Mouse (Mus musculus) limb, embryonic 11.5 days (tissue): ENCODE measurements around the gene Zswim8. TPM values are rescaled to one million over a fixed set of nuclear protein-coding genes. Genes with fewer than 3 reads are reported as not detected.
A peak's percentile ranks its signal among the peaks of the same experiment; 100 is the strongest.

Experiments
- ATAC-seq: fragments of 200-750 bp; cut with Nextera tagmentation; 2 replicates; pipeline ENCODE4 v1.8.0; 2017; ENCODE audit warnings: low read depth; ENCODE audit not compliant: insufficient number of reproducible peaks, low FRiP score, low TSS enrichment
- DNase-seq: peaks from one replicate; pipeline ENCODE4 v3.0.0-alpha.2; 2015; ENCODE audit warnings: low spot score
- H3K27ac ChIP-seq: fragments of 300-500 bp; sonication (generic); replicated peaks from 2 replicates; pipeline ENCODE4 v1.5.1; 2014; ENCODE audit warnings: low read depth, mild to moderate bottlenecking, low read length
- H3K27me3 ChIP-seq: fragments of 300-500 bp; sonication (generic); 2 replicates; pipeline ENCODE4 v1.6.1; 2014; ENCODE audit warnings: mild to moderate bottlenecking, low read length, mixed read lengths; ENCODE audit not compliant: control insufficient read depth, insufficient read depth
- H3K36me3 ChIP-seq: fragments of 300-500 bp; sonication (generic); 2 replicates; pipeline ENCODE4 v1.6.1; 2014; ENCODE audit warnings: mild to moderate bottlenecking, low read length, moderate library complexity, mixed read lengths; ENCODE audit not compliant: control insufficient read depth, insufficient read depth
- H3K4me1 ChIP-seq: fragments of 300-500 bp; sonication (generic); 2 replicates; pipeline ENCODE4 v1.6.1; 2014; ENCODE audit warnings: low read length, mixed read lengths; ENCODE audit not compliant: control insufficient read depth, insufficient read depth
- H3K4me2 ChIP-seq: fragments of 300-500 bp; sonication (generic); 2 replicates; pipeline ENCODE4 v1.6.1; 2014; ENCODE audit warnings: low read depth, mild to moderate bottlenecking, moderate library complexity; ENCODE audit not compliant: severe bottlenecking
- H3K4me3 ChIP-seq: fragments of 300-500 bp; sonication (generic); 2 replicates; pipeline ENCODE4 v1.5.1; 2014; ENCODE audit warnings: low read depth, low read length
- H3K9ac ChIP-seq: fragments of 300-500 bp; sonication (generic); 2 replicates; pipeline ENCODE4 v1.6.1; 2014; ENCODE audit warnings: mild to moderate bottlenecking, low read length
- H3K9me3 ChIP-seq: fragments of 300-500 bp; sonication (generic); 2 replicates; pipeline ENCODE4 v1.6.1; 2016; ENCODE audit warnings: low read length; ENCODE audit not compliant: control insufficient read depth
- WGBS: fragments of 180-500 bp; shearing (Covaris S2); extraction: QIAGEN DNeasy Blood & Tissue Kit; methylation state at CpG from one replicate; pipeline ENCODE4 v1.1.7; 2014; 5-methylcytosine and 5-hydroxymethylcytosine counted together
- polyA plus RNA-seq: library from polyadenylated mRNA; unstranded; fragments of >200 nt; fragmentation: Nextera tagmentation; extraction: Ambion mirVana; gene quantifications from 2 replicates; pipeline ENCODE4 v1.2.1, GENCODE M21; 2014

Gene Zswim8
- polyA plus RNA-seq, 1 experiment from 2014 or later = 28.0 TPM

DNA sequence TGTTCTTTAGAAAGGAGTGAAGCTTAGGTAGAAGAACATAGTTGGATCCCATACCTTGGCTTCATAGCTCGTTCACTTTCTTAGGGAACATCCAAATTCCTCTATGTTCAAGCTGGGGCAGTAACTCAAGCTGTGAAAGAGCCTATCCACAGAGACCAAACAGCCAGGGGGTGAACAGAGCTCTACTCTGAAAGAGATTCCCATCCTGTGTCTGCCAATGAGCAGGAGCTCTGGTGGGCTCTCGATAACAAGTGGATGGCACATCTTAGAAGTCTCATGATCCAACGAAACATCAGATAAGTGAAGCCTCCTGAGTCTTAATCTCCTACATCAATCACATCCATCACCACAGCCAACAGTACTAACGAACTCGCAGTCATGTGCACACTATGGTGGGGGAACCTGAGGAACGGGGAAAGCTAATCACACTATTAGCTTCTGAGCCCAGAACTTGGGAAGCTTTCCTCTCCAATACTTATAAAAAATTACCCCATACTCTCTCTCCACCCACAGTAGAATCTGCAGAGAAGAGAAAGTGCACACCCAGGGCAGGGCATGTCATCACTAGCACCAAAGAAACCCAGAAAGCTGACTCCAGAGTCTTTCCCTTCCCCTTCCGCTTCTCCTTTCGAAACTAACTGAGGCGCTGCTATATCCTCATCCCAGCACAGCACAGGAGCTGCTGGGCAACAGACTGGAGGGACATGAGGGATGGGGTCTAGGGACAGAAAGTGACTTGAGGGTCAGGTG is 23.7 kb downstream of the Zswim8 start:
- Histone ChIP-seq H3K27me3 (no peaks in the 10 kb centered on the region), H3K4me1 (peaks cover 11% of the 10 kb centered on the region; the same call in 1 of the 2 replicates), H3K4me2 (no peak overlapping the region), H3K36me3 (peaks cover 28% of the 10 kb centered on the region), H3K9ac (no peak overlapping the region), H3K4me3 (no peak overlapping the region), H3K9me3 (no peaks in the 10 kb centered on the region), H3K27ac (no peak overlapping the region)
- ATAC-seq (no peak), DNase-seq (no peak)
- 85% methylated on average over 9 of the region's 9 CpGs for WGBS

DNA sequence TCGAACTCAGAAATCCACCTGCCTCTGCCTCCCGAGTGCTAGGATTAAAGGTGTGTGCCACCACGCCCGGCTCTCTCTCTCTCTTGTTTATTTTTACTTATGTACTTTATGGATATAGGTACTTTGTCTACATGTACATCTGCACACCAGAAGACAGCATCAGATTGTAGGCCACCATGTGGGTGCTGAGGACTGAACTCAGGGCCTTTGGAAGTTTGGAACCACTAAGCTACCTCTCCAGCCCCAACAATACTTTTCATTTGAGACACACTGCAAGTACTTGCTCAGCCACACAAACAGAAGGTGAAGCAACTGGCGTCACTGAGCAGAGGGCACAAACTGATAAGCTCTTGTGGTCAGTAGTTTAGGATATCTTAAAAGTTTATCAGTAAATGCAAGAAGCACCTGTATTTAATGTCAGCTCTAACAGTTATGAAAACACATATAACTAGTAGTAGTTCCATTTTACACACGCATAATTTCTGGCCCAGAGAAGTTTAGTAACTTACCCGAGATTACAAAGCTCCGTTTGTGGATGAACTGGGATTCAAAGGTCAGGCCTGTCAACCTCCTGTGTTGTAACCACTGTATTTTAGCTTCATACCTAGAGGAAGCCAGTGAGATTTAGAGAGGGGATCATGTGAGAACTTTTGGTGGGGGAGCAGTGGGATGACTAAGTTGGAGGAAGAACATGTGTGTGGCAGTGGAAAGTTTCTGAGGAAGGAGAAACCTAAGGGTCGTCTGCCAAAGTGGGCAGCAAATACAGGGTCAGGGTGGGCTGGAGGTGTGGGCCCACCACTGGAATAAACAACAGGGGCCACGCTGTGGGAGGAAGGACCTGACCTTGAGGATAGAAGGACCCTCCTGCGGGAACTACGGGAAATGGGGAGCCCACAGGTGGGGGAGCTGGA is 25.9 kb downstream of the Zswim8 start:
- DNase-seq (no peak), ATAC-seq (no peak)
- Histone ChIP-seq H3K27ac (no peak overlapping the region), H3K27me3 (no peaks in the 10 kb centered on the region), H3K9me3 (no peaks in the 10 kb centered on the region), H3K4me1 (peaks cover 11% of the 10 kb centered on the region; the same call in 1 of the 2 replicates), H3K36me3 (peaks cover 23% of the 10 kb centered on the region; the same call in 1 of the 2 replicates), H3K4me2 (peak overlapping the region; percentile 88), H3K9ac (peak overlapping the region; percentile 89), H3K4me3 (peak overlapping the region; percentile 90)
- WGBS = 50% methylated on average over 12 of the region's 12 CpGs

DNA sequence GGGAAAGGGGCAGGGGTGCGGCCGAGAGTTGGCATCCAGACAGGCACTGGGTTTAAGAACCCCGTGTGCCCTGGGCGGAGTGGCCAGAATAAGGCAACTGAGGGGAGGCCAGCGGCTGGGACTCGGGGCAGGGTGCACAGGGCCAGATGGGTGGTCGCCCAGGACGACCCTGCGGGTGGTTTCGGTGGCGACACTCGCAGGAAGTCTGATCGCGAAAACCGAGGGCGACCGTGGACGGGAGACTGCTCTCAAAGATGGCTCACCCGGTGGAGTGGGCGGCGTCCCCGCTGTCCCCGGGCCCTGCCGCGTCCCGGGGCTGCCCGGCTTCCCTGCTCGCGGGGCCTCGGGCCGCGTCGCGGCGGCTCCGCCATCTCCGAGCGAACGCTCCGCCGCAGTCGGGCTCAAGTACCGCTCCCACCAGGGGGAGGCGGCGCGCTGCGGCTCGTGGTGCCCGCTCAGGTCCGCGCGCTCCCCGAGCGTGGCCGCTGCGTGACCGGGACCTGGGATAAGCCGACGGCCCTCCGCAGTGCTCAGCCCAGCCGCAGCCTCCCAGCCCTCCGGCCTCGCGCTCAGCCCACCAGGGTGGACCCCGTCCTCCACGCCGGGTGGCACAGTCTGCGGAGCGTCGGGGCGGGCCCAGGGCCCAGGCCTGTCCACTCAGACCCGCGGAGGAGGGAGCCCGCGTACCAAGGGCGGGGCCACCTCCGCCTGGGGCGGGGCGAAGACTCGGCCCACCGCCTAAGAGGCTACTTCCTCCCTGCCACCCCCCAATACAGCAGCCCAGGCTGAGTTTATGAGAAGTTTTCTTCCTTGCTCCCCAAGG is 26.8 kb downstream of the Zswim8 start, which contains the start of gene Ndst2:
Gene Ndst2, minus strand, starts transcription at position 611 of the 823 bp plus-strand sequence.
- H3K4me1 ChIP-seq = peaks cover 11% of the 10 kb centered on the region; the same call in 1 of the 2 replicates
- DNase-seq (peak; percentile 92), ATAC-seq (peak; percentile 97)
- peak within 1 kb of the TSS; percentile 90 for H3K4me3 ChIP-seq
- no peaks in the 10 kb centered on the region for H3K27me3 ChIP-seq
- H3K27ac ChIP-seq = peak within 1 kb of the TSS; percentile 84
- peak within 1 kb of the TSS; percentile 89 for H3K9ac ChIP-seq
- H3K9me3 ChIP-seq = no peaks in the 10 kb centered on the region
- peak within 1 kb of the TSS; percentile 88 for H3K4me2 ChIP-seq
- under 1% methylated on average over 70 of the region's 81 CpGs for WGBS
- H3K36me3 ChIP-seq = peaks cover 21% of the 10 kb centered on the region; the same call in 1 of the 2 replicates

DNA sequence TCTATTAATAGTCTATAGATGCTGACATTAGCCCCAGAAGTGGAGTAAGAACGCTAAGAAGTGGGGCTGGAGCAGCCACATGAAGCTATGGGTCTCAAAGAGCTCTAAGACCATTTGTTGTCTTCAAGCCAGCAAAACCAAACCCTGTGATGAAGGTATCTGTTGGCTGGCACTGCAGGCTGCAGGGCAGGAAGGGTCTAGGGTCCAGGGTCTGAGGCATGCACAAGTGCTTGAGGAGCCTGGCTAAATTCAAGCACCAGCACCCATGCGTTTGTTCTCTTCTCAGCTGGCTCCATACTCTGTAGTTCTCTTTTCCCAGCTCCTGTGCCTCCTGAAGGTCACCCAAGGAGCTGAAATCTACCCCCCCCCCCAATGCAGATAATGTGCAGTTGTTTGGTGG is 27.7 kb downstream of the Zswim8 start:
- H3K9ac ChIP-seq = no peak overlapping the region
- H3K4me2 ChIP-seq = no peak overlapping the region
- peaks cover 18% of the 10 kb centered on the region; the same call in 1 of the 2 replicates for H3K36me3 ChIP-seq
- H3K27ac ChIP-seq = no peak overlapping the region; the same call in 1 of the 2 replicates
- ATAC-seq (no peak), DNase-seq (no peak)
- no peak overlapping the region for H3K4me3 ChIP-seq
- H3K4me1 ChIP-seq = peaks cover 11% of the 10 kb centered on the region; the same call in 1 of the 2 replicates
- H3K27me3 ChIP-seq = no peaks in the 10 kb centered on the region
- WGBS = 67% methylated on average over 2 of the region's 2 CpGs
- H3K9me3 ChIP-seq = no peaks in the 10 kb centered on the region

DNA sequence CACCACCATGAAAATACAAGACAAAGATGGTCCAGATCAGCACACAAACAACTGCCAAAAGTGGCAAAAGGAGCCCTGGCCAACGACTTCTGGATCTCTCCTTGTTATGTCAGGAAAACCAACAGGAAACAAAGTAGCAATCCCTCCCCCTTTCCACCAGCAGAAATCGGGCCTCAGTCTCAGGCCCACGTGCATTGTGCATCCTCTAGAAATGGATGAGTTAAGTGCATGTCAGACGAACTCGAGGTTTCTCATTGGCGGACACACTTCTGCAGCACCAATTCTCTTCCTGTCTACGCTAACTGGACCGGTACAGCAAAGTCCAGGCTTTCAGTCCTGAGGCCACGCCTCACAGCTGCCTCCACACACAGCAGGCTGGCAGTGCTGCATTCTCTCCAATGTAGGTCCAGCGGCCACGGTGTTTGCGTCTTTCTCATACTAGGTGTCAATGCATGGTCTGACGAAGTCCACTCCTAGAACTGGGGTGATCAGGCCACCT is 28.6 kb downstream of the Zswim8 start:
- Histone ChIP-seq H3K4me2 (no peak overlapping the region), H3K9ac (no peak overlapping the region), H3K27ac (no peak overlapping the region), H3K4me1 (peaks cover 11% of the 10 kb centered on the region; the same call in 1 of the 2 replicates), H3K4me3 (no peak overlapping the region), H3K36me3 (peaks cover 18% of the 10 kb centered on the region; the same call in 1 of the 2 replicates), H3K9me3 (no peaks in the 10 kb centered on the region), H3K27me3 (no peaks in the 10 kb centered on the region)
- ATAC-seq (no peak), DNase-seq (no peak)
- WGBS = 87% methylated on average over 13 of the region's 13 CpGs

DNA sequence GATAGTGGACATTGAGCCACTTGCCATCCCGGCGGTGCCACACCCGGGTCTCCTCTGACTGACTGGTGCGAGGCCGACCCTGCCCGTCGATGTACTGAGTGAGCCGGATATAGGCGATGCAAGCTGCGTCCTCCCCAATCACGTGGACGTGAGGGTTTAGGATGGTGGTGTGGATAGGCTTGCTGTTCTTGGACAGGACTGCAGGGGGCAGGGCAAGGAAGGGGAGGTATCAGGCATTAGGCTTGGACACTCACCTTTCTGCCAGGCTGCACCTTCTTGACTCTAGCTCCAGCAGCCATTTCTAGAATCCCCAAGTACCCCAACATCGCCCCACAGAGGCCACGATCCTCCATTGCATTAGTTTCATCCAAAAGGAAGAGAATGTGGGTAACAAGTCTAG is 30.0 kb downstream of the Zswim8 start:
- 47% methylated on average over 14 of the region's 14 CpGs for WGBS
- H3K4me3 ChIP-seq = no peak overlapping the region
- H3K27me3 ChIP-seq = no peaks in the 10 kb centered on the region
- H3K4me1 ChIP-seq = peaks cover 9% of the 10 kb centered on the region; the same call in 1 of the 2 replicates
- no peak overlapping the region for H3K4me2 ChIP-seq
- H3K9me3 ChIP-seq = no peaks in the 10 kb centered on the region
- no peak overlapping the region for H3K27ac ChIP-seq
- peaks cover 15% of the 10 kb centered on the region; the same call in 1 of the 2 replicates for H3K36me3 ChIP-seq
- H3K9ac ChIP-seq = no peak overlapping the region; the same call in 1 of the 2 replicates
- ATAC-seq (no peak), DNase-seq (peak; percentile 65)

DNA sequence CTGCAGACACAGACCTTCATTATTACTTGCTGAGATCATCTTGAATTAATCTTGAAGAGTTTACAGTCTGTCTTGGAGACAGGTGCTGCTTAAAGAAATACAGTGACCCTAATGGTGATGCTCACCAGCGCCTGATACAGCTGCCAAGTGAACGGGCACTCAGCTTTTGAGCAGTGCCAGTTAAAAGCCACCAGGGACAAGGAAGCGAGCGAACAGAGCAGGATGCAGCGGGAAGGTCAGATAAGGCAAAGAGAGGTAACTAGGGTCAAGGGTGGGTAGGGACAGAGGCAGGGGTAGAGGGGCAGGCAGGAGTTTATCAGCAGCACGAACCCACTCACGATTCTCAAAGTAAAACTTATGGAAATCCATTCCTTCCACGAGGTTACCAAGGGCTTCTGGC is 31.2 kb downstream of the Zswim8 start:
- 86% methylated on average over 8 of the region's 8 CpGs for WGBS
- no peak overlapping the region for H3K27ac ChIP-seq

More for the DNA sequence above, 31.2 kb downstream of the Zswim8 start:
- Histone ChIP-seq H3K4me3 (no peak overlapping the region), H3K4me2 (no peak overlapping the region), H3K9me3 (no peaks in the 10 kb centered on the region), H3K36me3 (peaks cover 14% of the 10 kb centered on the region), H3K4me1 (0 out of 2 replicates have a peak, but pooled peaks cover 3% of the 10 kb centered on the region), H3K9ac (no peak overlapping the region), H3K27me3 (no peaks in the 10 kb centered on the region)
- ATAC-seq = no peak
- no peak for DNase-seq
